Mouse (Mus musculus) cerebellum, adult 9-10 months (tissue): ENCODE results near the gene Tmc3.

Experiments
- DNase-seq: peaks from one replicate; pipeline ENCODE4 v3.0.0; 2022

Gene Tmc3

DNA sequence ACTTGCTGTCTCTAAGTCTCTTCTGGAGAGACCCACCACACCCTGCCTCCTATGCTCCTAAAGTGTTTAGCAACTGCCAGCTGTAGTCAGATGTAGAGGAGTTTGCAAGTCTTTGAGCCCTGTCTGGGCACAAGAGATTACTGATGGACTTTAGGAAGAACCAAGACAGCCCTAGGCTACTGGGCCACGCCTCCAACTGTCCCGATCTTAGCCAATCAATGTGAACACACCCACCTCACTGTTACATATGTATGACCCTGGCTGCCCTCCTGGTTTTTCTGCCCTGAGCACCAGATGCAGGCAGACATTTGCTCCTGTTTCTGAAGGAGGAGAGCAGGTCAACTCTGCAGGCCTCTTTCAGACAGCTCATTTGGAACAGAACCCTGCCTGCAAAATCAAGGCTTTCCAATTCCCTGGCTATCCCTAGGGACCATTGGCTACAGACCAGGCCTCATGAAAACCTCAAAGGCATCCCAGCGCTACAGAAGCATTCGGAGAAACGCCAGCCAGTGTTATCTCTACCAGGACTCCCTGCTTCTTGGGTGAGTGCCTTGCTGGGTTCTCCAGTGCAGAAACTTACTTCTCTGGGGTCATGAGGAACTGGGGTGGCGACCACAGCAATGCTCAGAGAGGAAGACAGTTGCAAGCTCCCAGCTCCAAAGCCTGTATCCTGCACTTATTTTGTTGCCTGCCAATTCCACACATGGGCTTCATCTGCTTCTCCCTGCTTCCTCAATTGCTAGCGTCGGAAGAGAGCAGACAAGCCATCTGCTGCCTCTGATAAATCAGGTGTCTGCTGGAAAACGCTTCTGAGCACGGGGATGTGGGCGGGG, at the start of gene Tmc3:
Tmc3 (plus strand) TSS at position 289 of the 833 bp plus-strand sequence.
- peak; percentile 83 for DNase-seq

DNA sequence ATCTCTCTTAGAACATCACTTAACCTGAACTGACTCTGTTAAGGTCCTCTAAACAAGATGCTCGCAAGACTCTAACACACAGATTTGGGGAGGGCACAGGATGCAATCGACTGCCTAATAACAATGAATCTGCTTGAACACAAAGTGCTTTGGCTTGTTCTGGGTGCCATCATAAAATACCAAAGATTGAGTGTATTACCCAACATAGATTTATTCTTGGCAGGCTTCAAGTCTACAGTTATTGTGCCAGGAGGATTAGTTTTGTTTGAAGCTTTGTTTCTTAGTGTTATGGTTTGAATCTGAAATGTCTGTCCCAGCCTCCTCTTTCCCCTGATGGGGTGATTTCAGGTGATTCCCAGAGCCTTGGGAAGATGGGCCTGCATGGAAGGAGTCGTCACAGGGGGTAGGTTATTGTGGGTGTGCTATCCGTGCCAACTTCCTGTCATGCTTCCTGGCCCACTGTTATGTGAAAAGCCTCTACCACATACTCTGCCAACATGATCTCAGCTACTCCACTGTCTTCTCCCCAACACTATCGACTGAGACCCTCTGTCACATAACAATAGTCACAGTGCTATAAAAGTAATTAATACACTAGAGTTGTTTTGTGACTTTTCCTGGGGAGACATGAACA, 43.1 kb upstream of the Tmc3 start:
- DNase-seq = no peak

DNA sequence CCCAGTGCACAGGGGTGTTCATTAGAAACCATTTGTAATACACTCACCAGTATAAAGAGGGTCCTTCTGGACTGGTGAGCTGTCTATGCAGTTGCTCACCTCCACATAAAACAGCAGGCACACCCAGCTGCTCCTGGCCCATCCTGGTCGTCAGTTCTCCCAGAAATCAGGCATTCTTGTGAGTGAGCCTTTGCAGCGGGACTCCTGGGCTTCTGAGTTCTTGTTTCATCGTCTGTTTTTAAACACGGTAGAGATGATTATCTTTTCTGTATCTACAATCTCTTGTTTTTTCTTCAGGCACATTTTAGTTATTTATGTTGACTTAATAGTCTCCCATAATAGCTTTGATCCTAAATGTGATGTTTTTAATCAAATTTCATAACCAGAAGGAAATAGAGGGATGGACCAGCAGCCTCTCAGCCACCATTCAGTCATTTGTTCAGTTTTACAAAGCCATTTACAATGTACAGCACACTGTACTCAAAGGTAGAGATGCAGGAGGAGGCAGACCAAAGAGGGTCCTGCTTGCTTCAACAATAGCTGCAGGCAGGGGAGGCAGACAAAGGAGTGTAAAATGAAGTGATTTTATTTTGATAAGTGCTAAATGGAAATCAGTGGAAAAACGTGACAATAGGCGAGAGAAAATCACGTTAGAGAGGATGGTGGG, 35.9 kb upstream of the Tmc3 start:
- no peak for DNase-seq

DNA sequence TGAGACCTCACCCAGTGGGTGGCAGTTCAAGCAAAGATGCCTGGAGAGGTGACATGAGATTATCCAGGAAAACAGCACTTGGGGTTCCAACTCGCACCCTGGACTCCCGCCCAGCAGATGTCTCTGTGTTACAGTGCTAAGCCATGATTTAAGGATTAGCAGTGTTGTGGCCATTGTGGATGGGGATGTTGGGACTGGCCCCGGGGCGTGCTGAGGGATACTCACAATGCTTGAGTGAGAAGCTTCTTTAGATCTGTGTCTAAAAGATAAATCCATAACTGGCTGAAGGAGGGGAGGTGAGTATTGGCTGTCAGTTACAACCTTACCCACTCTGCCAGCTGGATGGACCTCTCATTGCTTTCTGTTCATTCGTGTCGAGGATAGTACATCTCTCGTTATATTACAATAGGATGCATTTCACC, 35.4 kb upstream of the Tmc3 start:
- no peak for DNase-seq

DNA sequence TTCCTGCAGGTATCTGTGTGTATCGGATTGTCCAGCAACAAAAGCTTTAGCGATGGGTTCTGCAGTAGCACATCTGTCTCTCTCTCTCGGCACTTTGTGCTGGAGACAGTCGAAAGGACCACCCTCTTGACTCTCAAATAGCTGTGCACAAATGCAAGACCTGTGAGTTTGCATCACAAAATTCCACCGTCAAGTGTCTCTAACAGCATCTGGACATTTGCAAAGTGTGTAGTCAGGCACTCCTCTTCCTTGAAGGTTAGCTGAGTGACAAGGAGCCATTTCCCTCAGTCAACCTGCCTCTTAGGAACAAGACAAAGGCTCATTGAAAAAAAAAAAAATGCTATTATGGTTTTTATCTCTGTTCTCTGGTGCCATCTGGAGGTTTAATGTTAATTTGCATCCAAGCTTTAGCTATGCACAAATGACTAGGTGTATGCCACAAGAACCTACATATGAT, 34.7 kb upstream of the Tmc3 start:
- DNase-seq = peak; percentile 79

DNA sequence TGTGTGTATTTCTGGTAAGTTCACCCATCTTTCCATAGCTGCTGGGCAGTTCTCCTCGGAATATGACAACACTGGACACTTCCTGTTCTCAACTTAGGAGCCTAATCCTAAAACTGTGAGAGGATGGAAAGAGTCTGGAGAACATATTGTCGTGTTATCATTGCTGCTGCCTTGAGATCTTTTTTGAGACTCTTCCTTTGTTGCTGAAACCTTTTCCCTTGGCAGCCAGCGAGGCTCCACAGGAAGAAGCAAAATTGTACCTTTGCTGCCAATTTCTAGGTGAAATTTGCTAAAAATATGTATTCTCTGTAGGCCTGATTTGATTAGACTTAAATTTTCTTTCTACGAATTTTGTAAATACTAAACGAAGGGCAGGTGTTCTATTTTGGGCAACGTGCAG, 30.2 kb upstream of the Tmc3 start:
- DNase-seq = no peak

DNA sequence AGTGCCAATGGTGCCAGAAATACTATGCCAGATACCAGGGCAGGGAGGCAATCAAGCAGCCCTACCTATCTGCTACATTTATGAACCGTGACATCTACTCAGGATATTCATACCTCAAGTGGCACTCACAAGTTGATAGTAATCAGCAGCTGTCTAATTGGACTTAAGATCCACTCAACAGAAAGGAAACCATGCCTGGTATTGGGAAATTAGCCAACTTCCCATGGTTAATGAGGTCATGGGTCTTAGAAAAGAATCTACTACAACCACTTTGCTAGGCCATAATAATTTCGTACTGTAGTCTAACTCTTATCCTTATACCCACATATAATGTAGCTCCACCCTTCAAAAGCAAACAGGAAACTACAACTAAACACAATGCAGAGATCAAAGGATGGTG, 28.2 kb upstream of the Tmc3 start:
- no peak for DNase-seq

DNA sequence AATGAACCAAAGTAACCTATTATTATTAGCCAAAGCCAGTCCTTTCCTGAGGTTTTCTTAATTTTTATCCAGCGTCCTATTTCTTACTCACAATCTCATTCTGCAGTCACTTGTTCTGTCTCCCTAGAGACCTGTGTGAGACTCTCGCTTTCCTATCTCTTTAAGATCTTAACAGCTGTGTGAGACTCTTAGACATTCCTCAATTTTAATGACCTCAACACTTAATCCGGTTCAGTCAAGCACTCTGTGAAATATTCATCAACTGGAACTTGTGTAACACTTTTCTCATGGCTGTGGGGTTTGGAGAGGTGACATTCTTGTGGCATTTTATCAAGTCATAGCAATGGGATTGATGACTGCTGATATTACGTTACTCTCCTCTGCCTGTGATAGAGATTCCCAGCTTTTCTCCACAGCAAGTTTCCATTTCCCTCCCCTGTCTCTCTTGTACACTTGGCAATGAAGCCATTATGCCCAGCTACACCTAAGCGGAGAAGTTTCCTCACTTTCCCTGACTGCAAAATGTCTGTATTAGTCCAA, 25.9 kb upstream of the Tmc3 start:
- DNase-seq = no peak

DNA sequence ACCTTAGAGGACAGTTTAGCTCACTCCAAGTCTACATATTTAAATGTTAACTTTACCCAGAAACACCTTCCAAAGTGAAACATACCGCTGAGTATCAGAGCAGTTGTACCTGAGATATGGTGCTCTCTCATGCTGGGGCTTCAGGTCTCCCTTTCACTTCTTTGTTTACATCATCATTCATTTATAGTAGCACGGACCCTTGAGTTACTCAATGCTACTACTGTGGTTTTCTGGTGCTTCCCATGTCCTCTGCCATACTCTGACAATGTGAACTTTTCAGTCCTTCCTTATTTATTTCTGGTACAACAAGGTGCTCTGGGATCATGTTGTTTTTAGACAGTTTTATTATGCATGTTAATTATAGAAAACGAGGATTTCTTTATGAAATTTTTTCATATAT, 25.2 kb upstream of the Tmc3 start:
- DNase-seq = no peak

DNA sequence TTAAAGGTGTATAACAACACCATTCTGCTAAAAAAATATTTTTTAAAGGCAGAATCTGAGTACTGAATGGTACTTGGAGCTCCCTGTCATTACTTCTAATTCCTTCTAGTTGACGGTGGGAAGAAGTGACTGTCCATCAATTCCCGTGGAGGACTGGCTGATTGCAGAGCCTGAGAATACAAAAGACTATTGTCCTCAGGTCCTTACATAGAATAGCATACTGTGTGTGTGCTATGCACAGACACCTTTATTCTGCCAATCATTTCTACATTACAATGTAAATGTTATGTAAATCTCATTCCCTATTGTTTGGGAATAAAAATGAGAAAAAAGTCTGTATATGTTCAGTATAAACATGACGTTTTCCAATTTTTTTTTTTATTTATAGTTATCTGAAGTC, 22.9 kb upstream of the Tmc3 start:
- no peak for DNase-seq

DNA sequence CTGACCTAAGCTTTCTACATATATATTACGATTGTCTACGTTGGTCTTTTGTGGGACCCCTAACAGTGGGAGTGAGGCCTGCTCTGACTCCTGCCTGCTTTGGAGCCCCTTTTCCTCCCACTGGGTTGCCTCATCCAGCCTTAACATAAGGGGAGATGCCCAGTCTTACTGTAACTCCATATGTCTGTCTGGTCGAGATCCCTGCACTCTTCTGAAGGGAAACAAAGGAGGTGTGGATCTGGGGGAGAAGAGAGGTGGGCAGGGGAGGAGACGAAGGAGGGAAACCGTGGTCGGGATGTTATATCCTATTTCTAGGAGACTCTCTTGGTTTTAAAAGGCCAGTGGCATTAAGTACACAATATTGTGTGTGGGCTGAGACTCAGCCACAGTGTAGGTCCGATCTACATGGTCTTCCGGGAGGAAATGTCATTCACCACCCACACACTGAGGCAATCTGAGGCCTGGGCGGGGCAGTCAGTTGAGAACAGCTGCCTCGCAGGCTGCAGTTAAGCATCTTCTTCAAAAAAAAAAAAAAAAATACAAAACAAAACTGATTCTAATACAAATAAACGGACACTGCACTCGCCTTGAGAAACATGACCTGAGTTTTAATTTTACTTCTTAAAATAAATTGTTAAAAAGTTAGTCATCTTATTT, 20.0 kb upstream of the Tmc3 start:
- no peak for DNase-seq

DNA sequence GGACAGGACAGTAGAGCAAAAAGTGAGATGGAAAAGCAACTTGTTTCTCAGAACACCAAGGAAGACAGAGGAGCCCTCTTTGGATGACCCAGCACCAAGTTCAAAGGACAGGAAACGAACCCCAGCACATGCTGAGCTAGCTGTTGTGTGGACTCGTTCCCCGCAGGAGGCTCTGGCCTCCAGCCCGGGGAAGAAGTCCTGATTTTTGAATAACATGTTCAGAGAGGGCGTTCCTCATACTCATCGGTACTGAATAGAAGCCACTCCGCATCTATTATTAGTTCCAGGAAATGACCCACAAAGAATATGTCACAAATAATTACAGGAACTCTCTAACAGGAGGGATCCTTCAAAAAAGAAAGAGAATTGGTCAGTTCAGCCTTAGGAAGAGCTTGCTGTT, 18.8 kb upstream of the Tmc3 start:
- no peak for DNase-seq

DNA sequence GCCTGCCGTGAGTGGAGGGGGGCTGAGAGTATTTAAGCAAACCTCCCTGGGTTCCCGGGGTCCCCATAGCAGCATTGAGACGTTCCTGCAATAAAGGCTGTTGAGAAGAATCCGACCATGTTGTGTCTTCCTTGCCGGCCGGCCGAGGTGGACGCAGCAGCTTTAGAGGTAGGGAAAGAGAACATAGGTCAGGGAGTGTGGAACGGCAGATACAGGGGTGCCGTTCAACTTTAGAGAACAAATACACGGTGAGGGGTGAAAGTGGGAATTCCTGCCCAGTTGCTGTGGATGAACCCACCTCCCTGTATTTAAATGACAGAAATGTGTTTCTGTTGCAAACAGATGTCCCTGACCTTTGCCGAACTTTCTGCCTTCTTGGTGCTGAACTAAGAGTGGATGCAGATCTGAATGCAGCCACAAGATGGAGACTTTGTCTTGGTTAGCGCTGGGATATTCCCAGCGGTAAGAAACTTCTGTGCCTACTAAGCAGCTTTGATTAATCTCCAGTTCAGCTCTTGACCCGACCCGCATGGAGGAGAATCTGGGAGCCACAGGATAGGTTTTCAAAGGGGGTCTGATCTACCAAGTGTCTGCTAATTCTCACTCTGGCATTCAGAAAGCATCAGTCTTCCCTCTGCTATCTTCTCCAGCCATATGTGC, 16.8 kb upstream of the Tmc3 start:
- peak; percentile 76 for DNase-seq

DNA sequence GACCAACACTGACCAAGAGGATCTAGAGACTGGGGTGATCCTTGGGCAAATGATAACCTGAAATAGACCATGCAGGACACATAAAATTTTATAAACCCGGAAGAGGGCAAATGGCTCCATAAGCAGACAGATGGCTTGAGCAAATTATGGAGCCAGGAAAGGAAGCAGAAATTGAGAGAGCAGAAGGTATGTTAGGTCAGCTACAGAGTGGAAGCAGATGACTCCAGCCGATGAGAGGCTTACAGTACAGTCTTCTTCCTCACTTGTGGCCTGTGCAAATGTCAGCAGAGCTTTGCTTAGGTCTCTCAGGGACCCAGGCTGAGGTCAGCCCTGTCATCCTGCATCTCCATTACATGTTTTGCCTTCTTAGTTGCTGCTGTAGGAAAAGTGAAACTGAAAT, 15.9 kb upstream of the Tmc3 start:
- peak; percentile 87 for DNase-seq

DNA sequence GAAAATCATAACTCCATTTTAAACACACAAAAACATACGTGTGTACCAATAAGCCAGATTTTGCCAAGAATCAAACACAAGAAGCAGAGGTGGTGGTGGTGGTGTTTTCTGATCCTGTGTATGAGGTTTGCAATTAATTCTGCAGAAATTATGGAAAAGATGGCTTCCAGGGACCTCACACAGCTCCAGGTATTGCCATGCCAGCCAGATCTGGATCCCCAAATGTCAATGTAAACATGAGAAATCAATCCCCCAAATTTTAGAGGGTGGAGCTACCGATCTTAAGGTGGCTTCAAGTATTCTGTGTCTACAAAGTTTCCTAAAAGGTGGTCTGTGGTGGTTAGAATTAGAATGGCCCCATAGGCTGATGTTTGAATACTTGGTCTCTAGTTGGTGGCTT, 15.3 kb upstream of the Tmc3 start:
- DNase-seq = no peak

DNA sequence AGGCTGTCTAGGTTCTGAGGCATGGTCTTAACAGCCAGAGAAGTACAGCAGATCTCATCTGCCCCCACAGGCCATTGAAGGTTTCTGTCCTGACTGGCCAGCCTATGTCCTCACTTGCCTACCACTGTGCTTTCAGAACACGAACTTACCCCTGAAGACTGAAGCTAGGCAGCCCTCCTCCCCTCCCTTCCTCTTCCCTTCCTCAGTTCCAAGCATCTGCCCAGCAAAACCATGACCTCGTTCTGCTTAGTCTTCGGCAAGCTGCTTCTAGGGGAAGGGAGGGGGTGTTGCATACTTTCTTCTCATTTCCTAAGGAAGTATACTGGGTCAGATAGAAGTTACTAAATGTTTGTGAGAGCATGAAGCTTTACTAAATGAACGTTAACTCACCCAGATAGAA, 13.7 kb upstream of the Tmc3 start:
- no peak for DNase-seq

DNA sequence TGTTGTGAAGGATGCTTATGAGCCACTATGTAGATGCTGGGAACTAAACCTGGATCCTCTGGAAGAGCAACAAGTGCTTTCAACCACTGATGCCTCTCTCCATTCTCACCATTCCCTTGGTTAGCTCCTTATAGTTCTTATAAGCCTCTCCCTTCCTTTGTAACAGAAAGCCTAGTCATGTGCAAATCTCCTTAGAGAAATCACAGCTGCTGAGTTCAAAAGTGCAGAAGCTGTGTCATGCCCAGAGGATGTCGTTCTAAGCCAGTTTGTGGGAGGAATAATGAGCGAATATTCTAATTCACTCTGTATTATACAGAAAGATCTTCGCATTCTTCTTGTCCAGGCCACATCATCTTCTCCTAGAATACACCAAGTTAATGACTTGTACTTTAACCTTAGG, 12.8 kb upstream of the Tmc3 start:
- DNase-seq = no peak

DNA sequence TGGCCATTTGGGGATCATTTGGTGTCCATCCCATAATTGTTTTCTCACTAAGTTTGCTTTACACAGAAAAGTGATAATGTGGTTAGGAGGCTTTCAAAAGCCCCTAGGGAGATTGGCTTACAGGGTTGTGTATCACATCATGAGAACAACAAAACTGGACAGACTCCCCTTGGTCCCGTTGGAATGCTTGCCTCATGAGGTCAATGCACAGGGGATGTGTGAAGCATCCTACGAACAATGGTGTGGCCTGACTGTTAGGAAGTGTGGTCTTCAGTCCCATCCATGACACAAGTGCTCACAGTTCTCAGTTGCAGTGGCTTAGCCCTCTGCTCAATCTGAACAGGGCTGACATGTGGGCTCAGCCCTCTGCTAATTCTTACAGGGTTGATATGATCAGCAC, 12.3 kb upstream of the Tmc3 start:
- no peak for DNase-seq

DNA sequence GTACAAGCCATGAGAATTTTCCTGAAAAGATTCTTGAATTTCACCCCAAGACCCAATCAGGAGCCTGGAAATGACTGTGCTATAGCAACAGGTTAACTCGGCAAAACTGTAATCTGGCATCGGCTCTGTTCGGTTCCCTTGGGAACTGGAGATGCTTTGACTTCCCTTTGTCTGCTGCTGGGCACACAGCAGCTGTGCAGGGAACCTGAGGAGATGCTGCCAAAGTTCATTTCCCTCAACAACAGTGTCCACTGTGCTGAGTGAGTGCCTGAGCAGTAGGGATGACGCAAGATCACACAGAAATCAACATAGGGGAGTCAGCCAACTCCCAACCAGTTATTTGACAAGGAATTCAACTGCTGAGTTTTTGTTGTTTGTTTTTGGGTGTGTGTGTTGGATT, 3.8 kb upstream of the Tmc3 start:
- DNase-seq = no peak

DNA sequence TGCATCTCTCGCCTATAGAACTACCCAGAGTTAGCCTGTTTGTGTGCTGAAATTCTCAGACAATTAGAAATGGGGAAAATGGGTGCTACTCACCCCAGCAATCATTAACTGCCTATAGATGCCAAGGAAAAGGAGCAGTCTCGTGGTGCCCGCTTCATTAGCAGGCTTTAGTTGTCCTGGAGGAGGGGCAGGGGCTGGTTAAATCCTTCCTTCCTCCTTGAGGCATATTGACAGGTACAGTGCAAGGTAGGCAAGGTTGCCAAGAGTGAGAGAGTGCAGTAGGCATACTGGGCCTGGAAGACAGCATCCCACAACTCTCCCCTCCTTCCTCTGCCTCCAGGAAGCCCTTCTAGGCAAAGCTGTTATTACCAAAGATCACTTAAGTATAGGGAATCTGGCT, 9.3 kb downstream of the Tmc3 start:
- no peak for DNase-seq

DNA sequence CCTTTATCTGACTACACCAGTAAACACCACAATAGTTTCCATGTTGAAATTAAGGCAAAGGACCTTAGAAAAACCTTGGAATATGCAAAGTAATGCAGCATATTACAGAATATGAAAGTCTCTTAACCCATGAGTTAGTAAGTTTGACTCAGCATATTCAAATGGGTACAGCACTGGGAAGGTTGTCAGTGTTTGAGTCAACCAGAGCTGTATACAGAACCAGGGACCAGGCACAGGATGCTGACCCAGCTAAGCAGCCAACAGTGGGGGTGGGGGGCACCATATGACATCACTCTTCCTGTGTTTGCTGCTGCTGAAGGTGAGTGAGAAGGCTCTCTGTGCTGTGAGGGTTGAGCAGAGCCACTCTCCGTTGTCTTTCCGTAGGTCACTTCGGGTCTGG, 12.3 kb downstream of the Tmc3 start:
- no peak for DNase-seq

DNA sequence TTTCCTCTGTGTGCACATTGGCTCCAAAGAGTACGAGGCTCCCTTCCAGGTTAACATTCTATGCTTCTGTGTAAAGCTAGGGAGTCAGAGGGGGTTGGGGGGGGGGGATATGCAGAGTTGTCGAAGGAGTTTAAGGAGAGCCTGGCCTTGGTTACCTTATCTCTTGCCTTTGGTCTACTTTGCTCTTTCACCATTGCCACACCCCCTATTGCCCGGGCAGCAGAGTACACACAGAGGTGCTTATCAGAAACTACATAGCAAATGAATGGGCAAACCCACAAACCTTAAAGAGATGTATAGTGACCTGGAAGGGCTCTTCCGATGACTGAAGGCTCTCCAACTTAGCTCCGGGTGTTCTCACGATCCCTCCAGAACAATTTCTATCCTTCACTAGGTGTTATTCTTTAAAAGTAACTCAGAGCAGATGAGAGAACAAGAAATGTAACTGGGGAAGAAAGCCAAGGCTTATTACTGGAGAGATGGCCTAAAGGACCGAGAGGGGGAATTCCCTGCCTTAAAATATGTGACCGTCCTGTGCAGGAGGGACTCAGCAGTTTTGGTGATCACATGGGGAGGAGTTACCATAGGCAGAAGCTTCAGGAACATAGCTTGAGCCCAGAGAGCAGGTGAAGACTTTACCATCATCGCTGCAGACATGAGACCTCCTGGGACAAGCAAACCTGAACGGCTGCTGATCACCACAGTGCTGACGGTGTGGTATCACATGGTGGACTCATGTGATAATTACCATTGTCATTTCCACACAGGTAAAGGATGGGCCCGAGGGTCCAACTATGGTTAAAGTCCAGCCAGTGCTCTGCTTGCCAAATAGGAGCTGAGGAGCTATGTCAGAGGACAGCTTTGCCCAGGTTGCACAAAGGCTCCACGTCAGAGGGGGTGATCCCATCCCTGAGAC, 14.5 kb downstream of the Tmc3 start:
- DNase-seq = no peak
